Mouse (Mus musculus): ENCODE measurements at regions not wholly inside any gene's neighbourhood (a gene's known extent, or its start where the extent isn't known, plus 50 kb on each side); places are given as distances from the start of the nearest gene placed in this dataset.

DNA sequence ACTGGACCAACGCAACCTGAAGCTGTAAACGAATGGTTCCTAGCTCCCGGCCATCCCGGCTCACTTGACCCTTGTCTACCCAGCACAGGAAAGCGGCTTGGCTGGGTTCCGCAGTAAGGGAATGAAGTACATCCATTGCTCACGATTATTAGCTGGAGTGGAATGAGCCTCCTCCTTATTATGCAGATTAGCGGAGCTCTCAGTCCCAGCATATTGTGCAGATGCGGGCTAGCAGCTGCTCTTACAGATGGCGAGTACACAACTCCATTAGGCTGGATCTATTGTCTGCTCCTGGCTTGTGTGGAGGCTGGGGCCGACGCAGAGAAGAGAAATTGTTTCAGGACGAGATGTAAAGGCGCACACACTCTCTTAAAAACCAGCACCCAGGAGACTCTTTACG is 152.5 kb downstream of the Lnpk start:
- TF ChIP-seq POLR2A (IDR thresholded peaks at IDR 0.05; ENCODE audit: extremely low read depth, insufficient read depth, low read length) (no peak), CTCF (IDR thresholded peaks at IDR 0.05; ENCODE audit: extremely low read depth, insufficient read depth, low read length) (no peak)

Measured in cortical plate, adult 2 months (tissue).